Mouse (Mus musculus): ENCODE measurements around the gene Ap3d1. TPM values are rescaled to one million over a fixed set of nuclear protein-coding genes. Genes with fewer than 3 reads are reported as not detected.
A peak's percentile ranks its signal among the peaks of the same experiment; 100 is the strongest.

The Ap3d1 gene
- polyA plus RNA-seq, 1 experiment from 2014 or later = 54.2 TPM

GRCm38 (mm10) chr10:80773816-80774215, 31.8 kb upstream of the Ap3d1 start:
- DNase-seq (ENCODE audit: low spot score) = no peak
- Histone ChIP-seq H3K36me3 (ENCODE audit: insufficient read depth, low read length) (peaks cover 76% of the 10 kb centered on the region), H3K27me3 (ENCODE audit: insufficient read depth, low read length) (no peaks in the 10 kb centered on the region), H3K9ac (ENCODE audit: low read depth, low read length) (no peak overlapping the region), H3K9me3 (replicated peaks; ENCODE audit: low read length) (no peaks in the 10 kb centered on the region), H3K4me2 (ENCODE audit: low read length) (no peak overlapping the region), H3K27ac (no peak overlapping the region), H3K4me1 (replicated peaks; ENCODE audit: insufficient read depth, low read length) (no peaks in the 10 kb centered on the region), H3K4me3 (replicated peaks; ENCODE audit: low read depth, low read length) (no peak overlapping the region)
- ATAC-seq (replicated peaks; ENCODE audit: low FRiP score, low read depth) = no peak
- TF ChIP-seq CTCF (IDR thresholded peaks at IDR 0.05; ENCODE audit: low read depth) = no peak
- 80% methylated on average over 5 of the region's 5 CpGs for WGBS

- no peaks in the 10 kb centered on the region for H3K9me3 ChIP-seq (replicated peaks; ENCODE audit: low read length)
- no peak overlapping the region for H3K4me3 ChIP-seq (replicated peaks; ENCODE audit: low read depth, low read length)
- ATAC-seq (replicated peaks; ENCODE audit: low FRiP score, low read depth) (no peak), DNase-seq (ENCODE audit: low spot score) (no peak)
- peaks cover 67% of the 10 kb centered on the region for H3K36me3 ChIP-seq (ENCODE audit: insufficient read depth, low read length)
- no peak for TF ChIP-seq CTCF (IDR thresholded peaks at IDR 0.05; ENCODE audit: low read depth)
- no peak overlapping the region for H3K9ac ChIP-seq (ENCODE audit: low read depth, low read length)
- no peak overlapping the region for H3K27ac ChIP-seq
- H3K4me2 ChIP-seq (ENCODE audit: low read length) = no peak overlapping the region
- 93% methylated on average over 6 of the region's 6 CpGs for WGBS
- H3K4me1 ChIP-seq (replicated peaks; ENCODE audit: insufficient read depth, low read length) = no peaks in the 10 kb centered on the region
- H3K27me3 ChIP-seq (ENCODE audit: insufficient read depth, low read length) = no peaks in the 10 kb centered on the region
Observed at GRCm38 (mm10) chr10:80768365-80768764, 26.3 kb upstream of the Ap3d1 start.

- peak overlapping the region; percentile 31; the same call in 1 of the 2 replicates for H3K27ac ChIP-seq
- no peak overlapping the region for H3K4me2 ChIP-seq (ENCODE audit: low read length)
- H3K9ac ChIP-seq (ENCODE audit: low read depth, low read length) = no peak overlapping the region
- no peak overlapping the region for H3K4me3 ChIP-seq (replicated peaks; ENCODE audit: low read depth, low read length)
- TF ChIP-seq CTCF (IDR thresholded peaks at IDR 0.05; ENCODE audit: low read depth) = no peak
- ATAC-seq (replicated peaks; ENCODE audit: low FRiP score, low read depth) (peak; percentile 25; the same call in 1 of the 2 replicates), DNase-seq (ENCODE audit: low spot score) (no peak)
- H3K36me3 ChIP-seq (ENCODE audit: insufficient read depth, low read length) = peaks cover 47% of the 10 kb centered on the region
- H3K27me3 ChIP-seq (ENCODE audit: insufficient read depth, low read length) = no peaks in the 10 kb centered on the region
- H3K9me3 ChIP-seq (replicated peaks; ENCODE audit: low read length) = no peaks in the 10 kb centered on the region
- 76% methylated on average over 10 of the region's 10 CpGs for WGBS
- H3K4me1 ChIP-seq (replicated peaks; ENCODE audit: insufficient read depth, low read length) = 0 out of 2 replicates have a peak, but pooled peaks cover 5% of the 10 kb centered on the region
Observed at GRCm38 (mm10) chr10:80766161-80766815, 24.2 kb upstream of the Ap3d1 start.

DNA sequence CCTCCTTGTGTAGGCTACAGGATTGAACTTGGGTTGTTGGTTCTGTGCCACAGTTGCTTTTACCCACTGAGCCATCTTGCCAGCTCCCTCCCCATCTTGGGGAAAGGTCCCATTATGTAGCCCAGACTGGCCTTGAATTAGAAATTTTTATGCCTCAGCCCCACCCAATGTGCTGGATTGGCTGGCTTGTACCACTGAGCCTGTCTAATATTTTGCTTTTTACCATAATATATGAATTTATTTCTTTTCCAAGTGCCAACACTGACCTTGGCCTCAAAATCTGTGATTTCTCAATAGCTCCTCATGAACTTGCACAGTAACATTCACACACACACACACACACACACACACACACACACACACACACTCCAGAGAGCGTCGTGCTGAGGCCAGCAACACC, 23.7 kb upstream of the Ap3d1 start:
- WGBS = 83% methylated on average over 2 of the region's 2 CpGs
- ATAC-seq (replicated peaks; ENCODE audit: low FRiP score, low read depth) = no peak
- peaks cover 10% of the 10 kb centered on the region; the same call in 1 of the 2 replicates for H3K4me1 ChIP-seq (replicated peaks; ENCODE audit: insufficient read depth, low read length)
- H3K9ac ChIP-seq (ENCODE audit: low read depth, low read length) = no peak overlapping the region
- no peak overlapping the region for H3K4me2 ChIP-seq (ENCODE audit: low read length)
- peaks cover 41% of the 10 kb centered on the region for H3K36me3 ChIP-seq (ENCODE audit: insufficient read depth, low read length)
- H3K4me3 ChIP-seq (replicated peaks; ENCODE audit: low read depth, low read length) = no peak overlapping the region
- H3K27ac ChIP-seq = peak overlapping the region; percentile 31; the same call in 1 of the 2 replicates
- DNase-seq (ENCODE audit: low spot score) = no peak
- TF ChIP-seq CTCF (IDR thresholded peaks at IDR 0.05; ENCODE audit: low read depth) = no peak
- H3K9me3 ChIP-seq (replicated peaks; ENCODE audit: low read length) = no peaks in the 10 kb centered on the region
- no peaks in the 10 kb centered on the region for H3K27me3 ChIP-seq (ENCODE audit: insufficient read depth, low read length)

GRCm38 (mm10) chr10:80763502-80763901, 21.4 kb upstream of the Ap3d1 start:
- H3K9ac ChIP-seq (ENCODE audit: low read depth, low read length) = no peak overlapping the region
- H3K4me1 ChIP-seq (replicated peaks; ENCODE audit: insufficient read depth, low read length) = peaks cover 11% of the 10 kb centered on the region; the same call in 1 of the 2 replicates
- ATAC-seq (replicated peaks; ENCODE audit: low FRiP score, low read depth) (no peak), DNase-seq (ENCODE audit: low spot score) (no peak)
- no peak for TF ChIP-seq CTCF (IDR thresholded peaks at IDR 0.05; ENCODE audit: low read depth)
- H3K27ac ChIP-seq = no peak overlapping the region
- peaks cover 24% of the 10 kb centered on the region for H3K36me3 ChIP-seq (ENCODE audit: insufficient read depth, low read length)
- no peaks in the 10 kb centered on the region for H3K9me3 ChIP-seq (replicated peaks; ENCODE audit: low read length)
- WGBS = 86% methylated on average over 2 of the region's 2 CpGs
- no peak overlapping the region for H3K4me2 ChIP-seq (ENCODE audit: low read length)
- H3K27me3 ChIP-seq (ENCODE audit: insufficient read depth, low read length) = no peaks in the 10 kb centered on the region
- H3K4me3 ChIP-seq (replicated peaks; ENCODE audit: low read depth, low read length) = no peak overlapping the region

DNA sequence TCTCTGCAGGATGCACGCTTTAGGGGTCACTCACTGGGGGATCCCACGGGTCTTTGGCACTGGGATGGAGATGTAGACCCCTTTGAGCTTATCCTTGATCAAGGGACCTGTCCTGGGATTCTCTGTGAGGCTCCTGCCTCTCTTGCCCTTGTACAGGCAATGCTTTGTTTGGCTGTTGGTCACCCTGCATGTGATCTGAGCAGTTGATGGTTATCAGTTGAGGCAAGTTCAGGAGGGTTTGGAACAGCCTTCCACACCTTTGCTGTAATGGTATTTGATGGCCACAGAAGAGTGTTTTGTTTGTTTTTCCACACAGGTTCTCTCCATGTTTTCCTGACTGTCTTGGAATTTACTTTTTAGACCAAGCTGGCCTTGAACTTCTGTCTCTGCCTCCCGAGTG, 19.8 kb upstream of the Ap3d1 start:
- DNase-seq (ENCODE audit: low spot score) = no peak
- WGBS = 38% methylated on average over 3 of the region's 3 CpGs

More for the DNA sequence above, 19.8 kb upstream of the Ap3d1 start:
- no peak overlapping the region for H3K4me2 ChIP-seq (ENCODE audit: low read length)
- H3K27me3 ChIP-seq (ENCODE audit: insufficient read depth, low read length) = no peaks in the 10 kb centered on the region
- no peak for TF ChIP-seq CTCF (IDR thresholded peaks at IDR 0.05; ENCODE audit: low read depth)
- ATAC-seq (replicated peaks; ENCODE audit: low FRiP score, low read depth) = no peak
- H3K36me3 ChIP-seq (ENCODE audit: insufficient read depth, low read length) = peaks cover 11% of the 10 kb centered on the region; the same call in 1 of the 2 replicates
- H3K9me3 ChIP-seq (replicated peaks; ENCODE audit: low read length) = no peaks in the 10 kb centered on the region
- H3K4me1 ChIP-seq (replicated peaks; ENCODE audit: insufficient read depth, low read length) = peaks cover 19% of the 10 kb centered on the region
- H3K4me3 ChIP-seq (replicated peaks; ENCODE audit: low read depth, low read length) = no peak overlapping the region
- no peak overlapping the region for H3K9ac ChIP-seq (ENCODE audit: low read depth, low read length)
- no peak overlapping the region for H3K27ac ChIP-seq

Data from kidney, postnatal 0 days (tissue).